Mouse (Mus musculus): ENCODE measurements around the gene Nova2. TPM values are rescaled to one million over a fixed set of nuclear protein-coding genes. Genes with fewer than 3 reads are reported as not detected.

The Nova2 gene
- polyA plus RNA-seq, 2 experiments = 0.05 to 0.11 TPM

- H3K9ac ChIP-seq (replicated peaks) = no peak overlapping the region
- no peak for ATAC-seq (ENCODE audit: insufficient read depth)
- H3K9me3 ChIP-seq (ENCODE audit: control insufficient read depth, low read length) = no peaks in the 10 kb centered on the region
- no peaks in the 10 kb centered on the region for H3K36me3 ChIP-seq (replicated peaks; ENCODE audit: control insufficient read depth, insufficient read depth, low read depth)
- H3K4me3 ChIP-seq (ENCODE audit: insufficient read depth in 1 of 2, low read depth in 2 of 2, low read length in 2 of 2) = no peak overlapping the region
- H3K27me3 ChIP-seq (ENCODE audit: control insufficient read depth, insufficient read depth, low read length) = no peaks in the 10 kb centered on the region; the same call in 1 of the 2 replicates
- WGBS (ENCODE audit: insufficient replicate concordance) = 73% methylated on average over 3 of the region's 3 CpGs
- TF ChIP-seq CTCF (IDR thresholded peaks at IDR 0.05; ENCODE audit: low read depth) (peak; percentile 39; the same call in 1 of the 2 replicates), EP300 (IDR thresholded peaks at IDR 0.05; ENCODE audit: low read depth) (no peak)
- H3K27ac ChIP-seq = no peak overlapping the region
- no peak for DNase-seq (ENCODE audit: low read depth in 3 of 3, low spot score in 3 of 3)
- H3K4me2 ChIP-seq (ENCODE audit: low read depth) = no peak overlapping the region
- H3K4me1 ChIP-seq (replicated peaks; ENCODE audit: control insufficient read depth in 2 of 2, insufficient read depth in 2 of 2, low read length in 1 of 2) = no peaks in the 10 kb centered on the region
Observed at GRCm38 (mm10) chr7:18970956-18971355, 45.3 kb downstream of the Nova2 start.

GRCm38 (mm10) chr7:18978381-18978780 is 52.7 kb downstream of the Nova2 start:
- 80% methylated on average over 9 of the region's 9 CpGs for WGBS (ENCODE audit: insufficient replicate concordance)
- no peak overlapping the region for H3K27ac ChIP-seq
- no peaks in the 10 kb centered on the region for H3K4me1 ChIP-seq (replicated peaks; ENCODE audit: control insufficient read depth in 2 of 2, insufficient read depth in 2 of 2, low read length in 1 of 2)
- H3K27me3 ChIP-seq (ENCODE audit: control insufficient read depth, insufficient read depth, low read length) = no peaks in the 10 kb centered on the region
- ATAC-seq (ENCODE audit: insufficient read depth) (no peak), DNase-seq (ENCODE audit: low read depth in 3 of 3, low spot score in 3 of 3) (no peak)
- no peak overlapping the region for H3K4me3 ChIP-seq (ENCODE audit: insufficient read depth in 1 of 2, low read depth in 2 of 2, low read length in 2 of 2)
- H3K36me3 ChIP-seq (replicated peaks; ENCODE audit: control insufficient read depth, insufficient read depth, low read depth) = no peaks in the 10 kb centered on the region
- H3K9me3 ChIP-seq (ENCODE audit: control insufficient read depth, low read length) = no peaks in the 10 kb centered on the region
- no peak overlapping the region for H3K9ac ChIP-seq (replicated peaks)
- H3K4me2 ChIP-seq (ENCODE audit: low read depth) = no peak overlapping the region
- no peak for TF ChIP-seq EP300 (IDR thresholded peaks at IDR 0.05; ENCODE audit: low read depth)
- TF ChIP-seq CTCF (IDR thresholded peaks at IDR 0.05; ENCODE audit: low read depth) = no peak

- TF ChIP-seq CTCF (IDR thresholded peaks at IDR 0.05; ENCODE audit: low read depth) (no peak), EP300 (IDR thresholded peaks at IDR 0.05; ENCODE audit: low read depth) (no peak)
- H3K4me2 ChIP-seq (ENCODE audit: low read depth) = no peak overlapping the region
- no peak overlapping the region for H3K27ac ChIP-seq
- 48% methylated on average over 2 of the region's 2 CpGs for WGBS (ENCODE audit: insufficient replicate concordance)
- H3K27me3 ChIP-seq (ENCODE audit: control insufficient read depth, insufficient read depth, low read length) = peaks cover 25% of the 10 kb centered on the region
- no peaks in the 10 kb centered on the region for H3K9me3 ChIP-seq (ENCODE audit: control insufficient read depth, low read length)
- DNase-seq (ENCODE audit: low read depth in 3 of 3, low spot score in 3 of 3) (no peak), ATAC-seq (ENCODE audit: insufficient read depth) (no peak)
- H3K9ac ChIP-seq (replicated peaks) = no peak overlapping the region
- H3K36me3 ChIP-seq (replicated peaks; ENCODE audit: control insufficient read depth, insufficient read depth, low read depth) = no peaks in the 10 kb centered on the region
- no peak overlapping the region for H3K4me3 ChIP-seq (ENCODE audit: insufficient read depth in 1 of 2, low read depth in 2 of 2, low read length in 2 of 2)
- peaks cover 0 to 5% of the 10 kb centered on the region in 2 experiments; a peak in 1 of 4 replicates for H3K4me1 ChIP-seq (replicated peaks; ENCODE audit: control insufficient read depth in 2 of 2, insufficient read depth in 2 of 2, low read length in 1 of 2)
Observed at GRCm38 (mm10) chr7:18986503-18986902, 60.8 kb downstream of the Nova2 start.

- TF ChIP-seq CTCF (IDR thresholded peaks at IDR 0.05; ENCODE audit: low read depth) = no peak
- Histone ChIP-seq H3K27ac (no peak within 1 kb of the TSS), H3K9me3 (ENCODE audit: control insufficient read depth, low read length) (no peaks in the 10 kb centered on the region), H3K36me3 (replicated peaks; ENCODE audit: control insufficient read depth, insufficient read depth, low read depth) (no peaks in the 10 kb centered on the region), H3K4me1 (replicated peaks; ENCODE audit: control insufficient read depth in 2 of 2, insufficient read depth in 2 of 2, low read length in 1 of 2) (peaks cover 0 to 5% of the 10 kb centered on the region in 2 experiments; a peak in 1 of 4 replicates), H3K27me3 (ENCODE audit: control insufficient read depth, insufficient read depth, low read length) (peaks cover 31% of the 10 kb centered on the region), H3K4me2 (ENCODE audit: low read depth) (no peak within 1 kb of the TSS), H3K4me3 (ENCODE audit: insufficient read depth in 1 of 2, low read depth in 2 of 2, low read length in 2 of 2) (no peak within 1 kb of the TSS), H3K9ac (replicated peaks) (no peak within 1 kb of the TSS)
- DNase-seq (ENCODE audit: low read depth in 3 of 3, low spot score in 3 of 3) (no peak), ATAC-seq (ENCODE audit: insufficient read depth) (no peak)
- WGBS (ENCODE audit: insufficient replicate concordance) = 45% methylated on average over 2 of the region's 2 CpGs
Observed at GRCm38 (mm10) chr7:18987100-18987499, 61.4 kb downstream of the Nova2 start, which contains the start of gene Nanos2. Nanos2 (plus strand) TSS chr7:18987400.

GRCm38 (mm10) chr7:18987747-18988146 is 62.1 kb downstream of the Nova2 start:
- no peaks in the 10 kb centered on the region for H3K9me3 ChIP-seq (ENCODE audit: control insufficient read depth, low read length)
- TF ChIP-seq CTCF (IDR thresholded peaks at IDR 0.05; ENCODE audit: low read depth) (no peak), EP300 (IDR thresholded peaks at IDR 0.05; ENCODE audit: low read depth) (no peak)
- no peak overlapping the region for H3K9ac ChIP-seq (replicated peaks)
- no peak overlapping the region for H3K27ac ChIP-seq
- H3K36me3 ChIP-seq (replicated peaks; ENCODE audit: control insufficient read depth, insufficient read depth, low read depth) = no peaks in the 10 kb centered on the region
- H3K27me3 ChIP-seq (ENCODE audit: control insufficient read depth, insufficient read depth, low read length) = peaks cover 37% of the 10 kb centered on the region
- DNase-seq (ENCODE audit: low read depth in 3 of 3, low spot score in 3 of 3) (no peak), ATAC-seq (ENCODE audit: insufficient read depth) (no peak)
- no peak overlapping the region for H3K4me2 ChIP-seq (ENCODE audit: low read depth)
- no peak overlapping the region for H3K4me3 ChIP-seq (ENCODE audit: insufficient read depth in 1 of 2, low read depth in 2 of 2, low read length in 2 of 2)
- peaks cover 0 to 5% of the 10 kb centered on the region in 2 experiments; a peak in 1 of 4 replicates for H3K4me1 ChIP-seq (replicated peaks; ENCODE audit: control insufficient read depth in 2 of 2, insufficient read depth in 2 of 2, low read length in 1 of 2)
- WGBS (ENCODE audit: insufficient replicate concordance) = 53% methylated on average over 13 of the region's 13 CpGs
